8 mouse cellular contexts compared by ENCODE assay signal in the genomic region with DNA sequence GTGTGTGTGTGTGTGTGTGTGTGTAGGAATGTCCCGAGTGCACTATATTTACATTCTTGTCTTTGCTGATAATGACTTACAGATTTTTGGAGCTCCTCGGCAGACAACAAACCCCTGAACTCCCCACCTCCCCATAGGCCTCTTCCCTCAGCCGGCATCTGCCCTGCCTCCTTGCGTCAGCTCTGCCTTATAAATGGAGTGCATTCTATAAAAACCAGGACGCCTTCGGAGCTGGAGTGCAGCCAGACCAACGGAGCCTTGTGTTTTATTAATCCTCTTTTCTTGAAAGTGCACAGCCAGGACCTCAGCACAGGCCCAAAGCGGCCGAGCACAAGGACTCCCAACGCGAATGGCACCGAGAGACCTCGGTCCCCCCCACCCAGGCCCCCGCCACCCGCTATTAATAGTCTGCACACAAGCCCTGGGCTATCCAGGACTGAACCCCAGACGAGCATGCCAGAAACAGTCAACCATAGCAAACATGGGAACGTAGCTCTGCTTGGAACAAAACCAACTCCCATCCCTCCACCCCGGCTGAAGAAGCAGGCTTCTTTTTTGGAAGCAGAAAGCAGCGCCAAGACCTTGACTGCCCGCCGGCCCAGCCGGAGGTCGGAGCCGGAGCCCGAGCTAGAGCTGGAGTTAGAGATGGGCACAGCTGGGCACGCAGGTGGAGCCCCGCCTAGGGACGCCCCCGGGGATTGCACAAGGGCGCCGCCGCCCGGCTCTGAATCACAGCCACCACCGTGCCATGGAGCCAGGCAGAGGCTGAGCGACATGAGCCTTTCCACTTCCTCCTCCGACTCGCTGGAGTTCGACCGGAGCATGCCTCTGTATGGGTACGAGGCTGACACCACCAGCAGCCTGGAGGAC. TPM values are rescaled to one million over a fixed set of nuclear protein-coding genes. Genes with fewer than 3 reads are reported as not detected.
A peak's percentile ranks its signal among the peaks of the same experiment; 100 is the strongest.
DNase-seq lines count a peak whose midpoint lies in the region; ATAC-seq lines count a peak whose summit lies in the region.

No protein-coding gene starts in this region.

- peak overlapping the region; percentile 88 for H3K27ac ChIP-seq in embryonic facial prominence, embryonic 10.5 days (replicated peaks)

- H3K4me1 ChIP-seq in embryonic facial prominence, embryonic 10.5 days = peaks cover 61% of the 10 kb centered on the region

- H3K27me3 ChIP-seq in embryonic facial prominence, embryonic 10.5 days (replicated peaks; ENCODE audit: low read depth, poor library complexity, severe bottlenecking) = no peaks in the 10 kb centered on the region

- ATAC-seq in granulocyte monocyte progenitor cell, adult 5-6 weeks (replicated peaks; ENCODE audit: poor library complexity, severe bottlenecking) = peak; percentile 77

- no peaks in the 10 kb centered on the region for H3K36me3 ChIP-seq in embryonic facial prominence, embryonic 10.5 days (replicated peaks)

- DNase-seq in adrenal gland, postnatal 25 days = peak; percentile 88
- DNase-seq in embryonic facial prominence, embryonic 10.5 days (ENCODE audit: low spot score) = peak; percentile 77
- peak; percentile 91 for DNase-seq in kidney, adult 11 months
- DNase-seq in left cerebral cortex, postnatal 36 days (ENCODE audit: low spot score in 2 of 2) = peak; percentile 88 to 89
- peak; percentile 69 for DNase-seq in mesoderm, embryonic 11.5 days (ENCODE audit: low read depth, low spot score)
- DNase-seq in right cerebral cortex, postnatal 25 days = peak; percentile 89
- DNase-seq in T-cell, adult 2 months (ENCODE audit: low spot score) = no peak

- WGBS in embryonic facial prominence, embryonic 10.5 days = 7% methylated on average over 40 of the region's 40 CpGs

- no peaks in the 10 kb centered on the region for H3K9me3 ChIP-seq in embryonic facial prominence, embryonic 10.5 days

- intact Hi-C loops in left cerebral cortex, postnatal 36 days (cut with DNase I) = no loop called here

- H3K4me3 ChIP-seq in embryonic facial prominence, embryonic 10.5 days = peak overlapping the region; percentile 56

RNA-seq across cellular contexts. Expression of a gene that starts 41.7 kb away (rescaled TPM):
- 48.6 and 57.5 TPM in 2 replicates for total RNA-seq in adrenal gland, postnatal 25 days (2021)
- polyA plus RNA-seq in embryonic facial prominence, embryonic 10.5 days (2016; fragmentation: Nextera tagmentation; extraction: Ambion mirVana) = 160 and 162 TPM in 2 replicates
- total RNA-seq in granulocyte monocyte progenitor cell, adult 5-6 weeks (2014; fragmentation: Nextera tagmentation) = 79.6 and 85.0 TPM in 2 replicates
- 82.3 and 102 TPM in 2 replicates for total RNA-seq in granulocyte monocyte progenitor cell, adult 5-6 weeks (2017)
- 10 to 100 TPM; 67.9 to 71.5 TPM for total RNA-seq in left cerebral cortex, postnatal 36 days (2021)
